Mouse (Mus musculus) thymus, adult 2 months (tissue): Measurements from ENCODE around the gene Olfr924. TPM values are rescaled to one million over a fixed set of nuclear protein-coding genes. Genes with fewer than 3 reads are reported as not detected.
"Not testable (repeated sequence)": the region's sequence is repeated elsewhere in the genome, so short reads cannot be mapped to it uniquely, and the experiment has no call there.

Source experiments
- DNase-seq: peaks from one replicate; pipeline ENCODE4 v3.0.0; 2021
- H3K27ac ChIP-seq: fragments of 200-500 bp; 2 replicates; pipeline ENCODE4 v1.5.1; 2012; ENCODE audit warnings: low read length, control low read depth; ENCODE audit not compliant: control insufficient read depth, insufficient read depth
- H3K27me3 ChIP-seq: fragments of 200-500 bp; 2 replicates; pipeline ENCODE4 v1.6.1; 2012; ENCODE audit warnings: mild to moderate bottlenecking, low read length, moderate library complexity, mixed read lengths; ENCODE audit not compliant: control insufficient read depth, insufficient read depth
- H3K36me3 ChIP-seq: fragments of 200-500 bp; 2 replicates; pipeline ENCODE4 v1.6.1; 2012; ENCODE audit warnings: mild to moderate bottlenecking, low read length, moderate library complexity; ENCODE audit not compliant: control insufficient read depth, insufficient read depth
- H3K4me1 ChIP-seq: fragments of 200-500 bp; replicated peaks from 2 replicates; pipeline ENCODE4 v1.6.1; 2012; ENCODE audit warnings: low read length; ENCODE audit not compliant: control insufficient read depth, insufficient read depth
- H3K4me3 ChIP-seq: fragments of 200-500 bp; 2 replicates; pipeline ENCODE4 v1.5.1; 2012; ENCODE audit warnings: mild to moderate bottlenecking, low read length, control low read depth, moderate library complexity; ENCODE audit not compliant: control insufficient read depth, insufficient read depth
- CTCF ChIP-seq: fragments of 200-500 bp; IDR thresholded peaks from 2 replicates; pipeline ENCODE4 v1.5.1; 2012; ENCODE audit warnings: mild to moderate bottlenecking, control low read depth, low read length, moderate library complexity, borderline replicate concordance; ENCODE audit not compliant: control insufficient read depth, poor library complexity, insufficient read depth; ENCODE audit errors: extremely low read depth
- POLR2A ChIP-seq: fragments of 200-500 bp; IDR thresholded peaks from 2 replicates; pipeline ENCODE4 v1.6.1; 2012; ENCODE audit warnings: mild to moderate bottlenecking, low read length, control low read depth, moderate library complexity; ENCODE audit not compliant: control insufficient read depth, poor library complexity, insufficient read depth; ENCODE audit errors: extremely low read depth
- WGBS: fragments of 180-500 bp; shearing (Covaris S2); methylation state at CpG from one replicate; pipeline ENCODE4 v1.1.7; 2018; 5-methylcytosine and 5-hydroxymethylcytosine counted together
- polyA plus RNA-seq: library from polyadenylated mRNA; depleted of rRNA; stranded (reverse); fragments of >200 nt; gene quantifications from 2 replicates; pipeline ENCODE4 v1.2.3, GENCODE M21; 2012; rRNA removed

Olfr924 gene
- polyA plus RNA-seq, result not detected in 2 replicates

DNA sequence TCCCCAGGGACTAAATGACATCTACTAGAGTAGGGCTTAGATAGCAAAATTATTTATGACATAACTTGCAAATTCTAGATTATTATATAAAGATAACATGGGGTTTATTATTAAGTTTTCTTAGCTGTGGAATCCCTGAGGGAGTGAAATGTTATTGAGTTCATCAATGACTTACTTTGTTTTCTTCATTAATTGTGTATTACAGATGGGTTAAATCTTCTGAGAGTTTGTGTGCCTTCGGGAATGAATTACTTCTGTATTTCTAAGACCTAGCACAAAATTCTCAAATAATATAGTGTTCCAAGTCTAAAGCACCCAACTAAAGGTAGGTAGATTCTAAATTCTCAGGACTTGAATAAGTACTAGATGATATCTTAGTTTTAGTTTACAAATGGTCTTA is at the start of gene Olfr924:
TSS of gene Olfr924 (plus strand) at position 301 of the 400 bp plus-strand sequence.
- no peaks in the 10 kb centered on the region for H3K36me3 ChIP-seq
- 92% methylated on average over 1 of the region's 1 CpGs for WGBS
- no peak for DNase-seq

DNA sequence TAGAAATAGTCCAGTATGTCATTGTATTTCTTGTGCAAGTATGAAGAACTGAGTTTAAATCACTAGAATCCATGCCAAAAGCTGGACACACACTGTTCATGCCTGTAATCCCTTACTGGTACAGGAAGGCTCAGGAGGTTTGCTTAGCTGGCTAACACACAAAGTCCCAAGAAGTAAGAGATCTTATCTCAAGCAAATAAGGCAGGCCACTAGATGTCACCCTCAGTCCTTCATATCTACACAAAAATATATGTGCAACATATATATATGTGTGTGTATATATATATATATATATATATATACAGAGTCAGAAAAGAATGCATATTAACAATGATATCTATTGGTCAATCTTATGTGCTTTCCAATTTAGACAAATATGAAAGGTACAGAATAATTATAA is 38.6 kb upstream of the Olfr924 start:
- TF ChIP-seq CTCF (no peak), POLR2A (no peak)
- Histone ChIP-seq H3K4me3 (no peak overlapping the region), H3K36me3 (no peaks in the 10 kb centered on the region), H3K27ac (no peak overlapping the region), H3K27me3 (no peaks in the 10 kb centered on the region), H3K4me1 (no peaks in the 10 kb centered on the region)
- DNase-seq, result no peak

More for the DNA sequence above, at the start of gene Olfr924:
- no peak within 1 kb of the TSS for H3K4me3 ChIP-seq
- no peaks in the 10 kb centered on the region for H3K4me1 ChIP-seq
- no peak within 1 kb of the TSS for H3K27ac ChIP-seq
- TF ChIP-seq CTCF (no peak), POLR2A (no peak)
- no peaks in the 10 kb centered on the region for H3K27me3 ChIP-seq

DNA sequence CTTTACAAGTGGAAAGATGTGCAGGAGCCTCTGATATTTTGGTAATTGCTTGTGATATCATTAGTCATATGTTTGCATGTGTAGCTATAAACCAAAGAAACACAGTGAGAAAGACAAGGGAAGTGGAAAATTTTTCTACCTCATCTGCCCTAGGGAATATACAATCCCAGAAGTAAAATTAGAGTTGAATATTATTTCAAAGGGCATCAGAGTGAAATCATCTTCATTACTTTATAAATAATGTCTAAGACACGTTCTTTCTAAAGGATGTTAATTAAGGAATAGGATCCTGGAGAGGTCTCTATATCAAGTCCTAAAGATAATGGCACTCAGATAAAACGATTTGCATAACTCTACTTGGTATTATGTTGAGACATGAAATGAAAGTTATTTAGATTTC is 29.9 kb upstream of the Olfr924 start, which contains the start of gene Olfr922:
TSS of gene Olfr922 (plus strand) at position 301 of the 400 bp plus-strand sequence.
- no peak within 1 kb of the TSS for H3K4me3 ChIP-seq
- no peaks in the 10 kb centered on the region for H3K4me1 ChIP-seq
- no peak within 1 kb of the TSS for H3K27ac ChIP-seq
- no peaks in the 10 kb centered on the region for H3K27me3 ChIP-seq
- TF ChIP-seq CTCF (no peak), POLR2A (no peak)
- no peak for DNase-seq
- no peaks in the 10 kb centered on the region for H3K36me3 ChIP-seq
- 80% methylated on average over 2 of the region's 2 CpGs for WGBS

DNA sequence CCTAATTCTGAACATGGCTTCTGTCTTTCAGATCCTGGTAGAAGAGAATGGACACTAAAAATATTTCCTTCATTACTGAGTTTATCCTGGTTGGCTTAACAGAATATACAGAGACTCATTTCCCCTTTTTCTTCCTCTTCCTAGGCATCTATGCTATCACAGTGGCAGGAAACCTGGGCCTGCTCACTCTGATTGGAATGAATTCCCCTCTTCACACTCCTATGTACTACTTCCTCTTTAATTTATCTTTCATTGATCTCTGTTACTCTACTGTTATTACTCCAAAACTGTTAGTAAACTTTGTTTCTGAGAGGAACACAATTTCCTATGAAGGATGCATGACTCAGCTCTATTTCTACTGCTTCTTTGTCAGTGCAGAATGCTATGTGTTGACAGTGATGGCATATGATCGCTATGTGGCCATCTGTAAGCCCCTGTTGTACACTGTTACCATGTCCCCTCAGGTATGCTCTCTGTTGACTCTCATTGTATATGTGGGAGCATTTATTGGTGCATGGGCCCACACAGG is 28.7 kb upstream of the Olfr924 start:
- no peaks in the 10 kb centered on the region for H3K4me1 ChIP-seq
- 87% methylated on average over 1 of the region's 1 CpGs for WGBS
- no peaks in the 10 kb centered on the region for H3K36me3 ChIP-seq
- H3K27ac ChIP-seq, result no peak overlapping the region
- H3K27me3 ChIP-seq, result no peaks in the 10 kb centered on the region
- H3K4me3 ChIP-seq, result no peak overlapping the region
- no peak for DNase-seq
- no peak for TF ChIP-seq POLR2A
- TF ChIP-seq CTCF, result no peak

DNA sequence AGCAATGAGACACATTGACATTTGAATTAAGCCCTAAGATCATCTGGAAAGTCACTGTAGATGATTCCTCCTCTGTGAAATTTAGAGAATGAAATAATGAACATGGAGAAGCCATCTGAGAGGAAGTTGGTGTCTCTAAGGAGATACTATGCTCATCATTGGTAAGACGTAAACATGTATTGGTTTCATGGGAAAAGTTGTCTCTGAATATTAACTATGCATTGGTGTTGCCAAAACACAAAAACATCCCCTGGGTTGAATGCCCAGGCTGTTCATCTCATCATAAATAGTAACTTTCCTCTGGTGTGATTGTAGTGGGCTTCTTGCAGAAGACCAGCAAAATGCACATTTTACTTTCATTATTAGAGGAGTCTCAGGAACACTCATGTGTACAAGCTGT is 18.0 kb upstream of the Olfr924 start, which contains the start of gene Olfr923:
TSS of gene Olfr923 (plus strand) at position 301 of the 400 bp plus-strand sequence.
- no peak for TF ChIP-seq CTCF
- no peak within 1 kb of the TSS for H3K27ac ChIP-seq
- DNase-seq, result no peak
- H3K27me3 ChIP-seq, result no peaks in the 10 kb centered on the region
- H3K4me1 ChIP-seq, result no peaks in the 10 kb centered on the region
- no peaks in the 10 kb centered on the region for H3K36me3 ChIP-seq
- 100% methylated on average over 1 of the region's 1 CpGs for WGBS
- H3K4me3 ChIP-seq, result no peak within 1 kb of the TSS

DNA sequence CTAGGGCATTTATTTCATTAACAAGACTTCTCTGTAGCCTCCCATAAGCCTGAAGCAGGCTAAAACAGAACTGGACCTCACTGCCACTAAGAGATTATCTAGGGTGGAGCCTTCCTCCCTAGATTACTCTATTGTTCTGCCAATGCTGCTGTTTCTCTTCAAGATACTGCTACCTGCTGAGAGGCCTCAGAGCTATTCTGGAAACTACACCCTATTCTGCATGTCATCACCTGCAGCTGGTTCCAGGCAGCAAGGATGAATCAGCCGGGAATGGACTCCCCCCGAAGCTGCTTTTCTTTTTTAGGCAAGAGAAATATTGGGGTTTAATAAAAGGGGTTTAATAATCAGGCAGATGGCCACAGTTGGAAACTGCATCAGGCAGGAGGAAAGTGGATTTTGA is 11.2 kb upstream of the Olfr924 start:
- no peaks in the 10 kb centered on the region for H3K27me3 ChIP-seq
- no peak for DNase-seq
- no peak overlapping the region for H3K4me3 ChIP-seq
- TF ChIP-seq POLR2A (no peak), CTCF (no peak)
- H3K36me3 ChIP-seq, result no peaks in the 10 kb centered on the region
- no peak overlapping the region for H3K27ac ChIP-seq
- 96% methylated on average over 2 of the region's 2 CpGs for WGBS
- H3K4me1 ChIP-seq, result no peaks in the 10 kb centered on the region

DNA sequence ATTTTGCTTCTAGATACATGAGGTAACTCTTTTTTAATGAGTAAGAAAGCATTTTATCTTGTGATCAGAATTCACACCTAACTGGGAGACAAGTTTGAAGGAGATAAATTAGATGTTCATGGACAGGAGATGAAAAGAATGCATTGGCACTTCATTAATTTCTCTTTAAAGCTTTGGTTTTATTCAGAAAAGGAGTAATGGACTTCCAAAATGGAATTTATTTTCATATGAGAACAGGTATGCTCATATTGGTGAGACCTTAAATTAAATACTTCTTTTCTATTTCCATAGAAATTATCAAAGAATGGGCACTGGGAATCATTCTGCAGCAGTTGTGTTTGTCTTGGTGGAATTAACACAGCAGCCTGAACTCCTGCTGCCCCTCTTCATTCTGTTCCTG is 10.5 kb downstream of the Olfr924 start, which contains the start of gene Olfr26:
TSS of gene Olfr26 (plus strand) at position 301 of the 400 bp plus-strand sequence.
- no peak within 1 kb of the TSS for H3K4me3 ChIP-seq
- no peak for DNase-seq
- H3K27ac ChIP-seq, result no peak within 1 kb of the TSS
- H3K36me3 ChIP-seq, result no peaks in the 10 kb centered on the region
- no peaks in the 10 kb centered on the region for H3K4me1 ChIP-seq
- TF ChIP-seq CTCF, result no peak
- TF ChIP-seq POLR2A, result no peak
- no peaks in the 10 kb centered on the region for H3K27me3 ChIP-seq

DNA sequence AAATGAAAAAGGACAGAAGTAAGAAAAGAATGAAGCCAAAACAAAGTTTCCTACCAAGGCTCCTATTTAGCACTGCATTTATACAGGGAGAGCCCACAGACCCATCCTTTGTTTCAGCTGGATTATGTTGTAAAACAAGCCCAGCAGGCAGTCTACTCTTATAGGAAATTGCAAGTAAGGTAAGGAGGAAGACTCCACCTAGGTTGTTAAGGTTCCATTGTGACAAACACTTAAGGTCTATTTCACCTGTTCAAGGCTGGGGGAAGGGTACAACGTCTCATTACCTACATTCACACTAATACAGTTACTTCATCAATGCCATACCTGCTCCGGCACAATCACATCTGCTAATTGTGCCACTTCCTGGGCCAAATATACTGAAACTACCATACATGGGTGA is 30.6 kb downstream of the Olfr924 start:
- not testable (repeated sequence) for H3K36me3 ChIP-seq, H3K4me3 ChIP-seq, H3K27me3 ChIP-seq, H3K4me1 ChIP-seq, DNase-seq, H3K27ac ChIP-seq
- 61% methylated on average over 2 of the region's 2 CpGs for WGBS
